Mouse (Mus musculus) cerebellum, adult 2 months (tissue): ENCODE measurements around the gene Trim2. TPM values are rescaled to one million over a fixed set of nuclear protein-coding genes. Genes with fewer than 3 reads are reported as not detected.

Experiments used
- DNase-seq, 2 experiments: peaks; one replicate each; pipeline ENCODE4 v3.0.0; 2021
- H3K27ac ChIP-seq: fragments of 200-500 bp; 2 replicates; pipeline ENCODE4 v1.5.1; 2012; ENCODE audit warnings: low read length, control low read depth, inconsistent platforms; ENCODE audit not compliant: insufficient read depth
- H3K27me3 ChIP-seq: fragments of 200-500 bp; 2 replicates; pipeline ENCODE4 v1.6.1; 2012; ENCODE audit warnings: inconsistent platforms, mild to moderate bottlenecking, low read length, moderate library complexity; ENCODE audit not compliant: control insufficient read depth, insufficient read depth
- H3K4me1 ChIP-seq: fragments of 200-500 bp; 2 replicates; pipeline ENCODE4 v1.6.1; 2011; ENCODE audit warnings: low read length; ENCODE audit not compliant: control insufficient read depth, insufficient read depth
- H3K4me3 ChIP-seq: fragments of 200-500 bp; replicated peaks from 2 replicates; pipeline ENCODE3; 2011; ENCODE audit warnings: mild to moderate bottlenecking, low read depth, low read length, control low read depth; ENCODE audit not compliant: insufficient read depth
- CTCF ChIP-seq: fragments of 200-500 bp; IDR thresholded peaks from 2 replicates; pipeline ENCODE4 v1.5.1; 2011; ENCODE audit warnings: low read depth, mild to moderate bottlenecking, control low read depth, low read length, moderate library complexity, borderline replicate concordance; ENCODE audit not compliant: insufficient read depth
- POLR2A ChIP-seq: fragments of 200-500 bp; IDR thresholded peaks from 2 replicates; pipeline ENCODE4 v1.6.1; 2011; ENCODE audit warnings: low read length, control low read depth, borderline replicate concordance; ENCODE audit not compliant: insufficient read depth
- WGBS: fragments of 180-500 bp; shearing (Covaris S2); methylation state at CpG from one replicate; pipeline ENCODE4 v1.1.7; 2018; 5-methylcytosine and 5-hydroxymethylcytosine counted together
- polyA plus RNA-seq: library from polyadenylated mRNA; depleted of rRNA; stranded (reverse); fragments of >200 nt; gene quantifications from 2 replicates; pipeline ENCODE4 v1.2.3, GENCODE M21; 2012

The Trim2 gene
- polyA plus RNA-seq, 1 experiment: 120 TPM

GRCm38 (mm10) chr3:84305010-84305692 lies 1.5 kb downstream of the Trim2 start:
- TF ChIP-seq CTCF: no peak
- TF ChIP-seq POLR2A: no peak
- peak; percentile 57 to 68 for DNase-seq
- H3K27me3 ChIP-seq: no peaks in the 10 kb centered on the region
- H3K4me3 ChIP-seq: peak overlapping the region; percentile 45
- peaks cover 3% of the 10 kb centered on the region; the same call in 1 of the 2 replicates for H3K4me1 ChIP-seq
- under 1% methylated on average over 28 of the region's 28 CpGs for WGBS
- H3K27ac ChIP-seq: no peak overlapping the region

DNA sequence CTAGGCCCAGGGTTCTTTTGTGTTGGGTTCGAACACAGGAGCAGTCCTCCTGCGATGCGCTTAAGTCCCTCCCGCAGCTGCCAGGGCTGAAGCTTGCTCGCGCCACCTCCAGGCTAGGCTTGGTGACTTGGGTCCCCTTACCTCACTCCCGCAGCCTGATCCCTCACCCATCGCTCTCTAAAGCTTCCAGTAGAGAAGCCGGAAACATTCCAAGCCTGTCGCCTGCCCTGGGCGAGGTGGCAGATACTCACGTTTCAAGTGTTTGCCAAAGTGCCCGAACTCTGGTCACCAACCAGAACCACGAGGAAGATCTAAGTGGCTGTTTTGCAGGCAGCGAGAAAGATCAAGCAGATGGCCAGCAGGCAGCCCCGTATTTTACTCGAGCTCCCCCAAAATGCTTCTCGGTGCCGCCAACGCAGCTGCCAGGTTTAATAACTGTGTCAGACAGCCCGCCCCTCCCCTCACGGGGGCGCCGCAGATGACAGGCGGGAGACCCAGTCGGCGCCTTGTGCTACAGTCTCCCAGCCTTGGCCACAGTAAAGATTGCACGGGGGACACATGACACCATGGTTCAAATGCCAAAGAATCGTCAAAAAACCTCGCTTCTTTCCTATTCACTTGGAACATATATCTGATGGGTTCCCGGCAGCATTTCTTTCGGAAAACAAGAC lies 2.2 kb downstream of the Trim2 start:
- TF ChIP-seq POLR2A (no peak), CTCF (peak; percentile 50)
- peaks cover 3% of the 10 kb centered on the region; the same call in 1 of the 2 replicates for H3K4me1 ChIP-seq
- WGBS: under 1% methylated on average over 32 of the region's 32 CpGs
- H3K4me3 ChIP-seq: peak overlapping the region; percentile 51
- H3K27ac ChIP-seq: no peak overlapping the region
- no peaks in the 10 kb centered on the region for H3K27me3 ChIP-seq
- DNase-seq: peak; percentile 51 to 57

DNA sequence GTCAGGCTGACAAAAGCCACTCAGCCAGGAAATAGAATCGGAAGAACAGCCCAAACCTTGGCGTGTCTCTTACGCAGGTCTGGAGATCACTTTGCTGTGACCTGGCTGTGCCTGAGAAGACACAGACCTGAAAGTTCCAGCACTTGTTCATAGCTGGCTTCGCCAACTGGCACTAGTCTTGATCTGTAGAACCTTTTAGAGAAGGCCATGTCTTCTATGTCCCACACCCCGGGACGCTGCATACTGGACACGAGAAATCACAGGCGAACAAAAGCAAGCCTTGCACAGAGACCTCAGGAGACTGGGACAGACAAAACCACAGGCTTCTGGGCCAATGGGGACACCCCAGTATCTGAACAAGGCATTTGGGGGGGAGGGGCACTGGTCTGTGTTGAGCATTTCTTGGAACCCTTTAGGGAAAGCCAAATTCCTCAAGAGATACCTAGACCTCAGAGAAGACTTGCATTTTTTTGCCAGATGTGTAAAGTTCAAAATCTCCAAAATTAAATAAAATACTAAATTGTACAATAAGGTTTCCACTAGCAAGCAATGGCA lies 3.2 kb downstream of the Trim2 start:
- 80% methylated on average over 8 of the region's 8 CpGs for WGBS
- DNase-seq: no peak
- Histone ChIP-seq H3K27me3 (no peaks in the 10 kb centered on the region; the same call in 1 of the 2 replicates), H3K27ac (no peak overlapping the region), H3K4me3 (no peak overlapping the region), H3K4me1 (peaks cover 3% of the 10 kb centered on the region; the same call in 1 of the 2 replicates)
- TF ChIP-seq CTCF (no peak), POLR2A (no peak)

- DNase-seq: peak in 1 of 2 experiments; percentile 29
- H3K27me3 ChIP-seq: no peaks in the 10 kb centered on the region; the same call in 1 of the 2 replicates
- WGBS: 50% methylated on average over 4 of the region's 4 CpGs
- H3K27ac ChIP-seq: no peak overlapping the region
- TF ChIP-seq CTCF (peak; percentile 45; the same call in 1 of the 2 replicates), POLR2A (no peak)
- no peak overlapping the region for H3K4me3 ChIP-seq
- peaks cover 3% of the 10 kb centered on the region; the same call in 1 of the 2 replicates for H3K4me1 ChIP-seq
These were observed 4.4 kb downstream of the Trim2 start for GRCm38 (mm10) chr3:84302273-84302672.

- Histone ChIP-seq H3K27ac (no peak overlapping the region), H3K4me1 (peaks cover 3% of the 10 kb centered on the region; the same call in 1 of the 2 replicates), H3K4me3 (no peak overlapping the region), H3K27me3 (no peaks in the 10 kb centered on the region; the same call in 1 of the 2 replicates)
- TF ChIP-seq POLR2A (no peak), CTCF (no peak)
- DNase-seq: no peak
- WGBS: 92% methylated on average over 4 of the region's 4 CpGs
These were observed 5.0 kb downstream of the Trim2 start for GRCm38 (mm10) chr3:84301674-84302073.

DNA sequence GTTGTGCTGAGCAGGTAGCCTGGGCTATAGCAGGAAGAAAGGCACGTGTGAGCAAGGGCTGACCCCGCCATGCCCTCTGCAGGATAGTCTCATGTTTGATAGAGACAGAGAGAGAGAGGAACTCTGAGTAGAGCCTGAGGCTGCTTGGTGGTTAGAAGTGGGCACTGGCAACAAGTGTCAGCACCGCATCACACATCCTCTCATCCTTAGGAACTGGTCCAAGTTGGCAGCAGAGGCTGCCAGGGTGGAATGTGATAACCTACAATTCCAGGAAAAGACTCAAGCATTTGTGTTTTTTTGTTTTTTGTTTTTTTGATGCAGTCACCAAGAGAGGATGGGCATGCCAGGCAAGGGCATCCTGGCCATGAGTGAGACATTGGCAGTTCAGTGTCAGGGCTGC lies 8.5 kb downstream of the Trim2 start:
- Histone ChIP-seq H3K4me1 (0 out of 2 replicates have a peak, but pooled peaks cover 3% of the 10 kb centered on the region), H3K4me3 (no peak overlapping the region), H3K27ac (no peak overlapping the region), H3K27me3 (no peaks in the 10 kb centered on the region; the same call in 1 of the 2 replicates)
- no peak for DNase-seq
- WGBS: 64% methylated on average over 3 of the region's 3 CpGs
- TF ChIP-seq CTCF (no peak), POLR2A (no peak)

- Histone ChIP-seq H3K4me3 (no peak overlapping the region), H3K4me1 (0 out of 2 replicates have a peak, but pooled peaks cover 3% of the 10 kb centered on the region), H3K27ac (no peak overlapping the region), H3K27me3 (no peaks in the 10 kb centered on the region; the same call in 1 of the 2 replicates)
- TF ChIP-seq CTCF (no peak), POLR2A (no peak)
- DNase-seq: no peak
- 20% methylated on average over 2 of the region's 2 CpGs for WGBS
These were observed 10.0 kb downstream of the Trim2 start for GRCm38 (mm10) chr3:84296676-84297075.
